In genomic region chr15:27613255-27613654, GRCm38 (mm10) we compare ENCODE assay signal across 12 mouse cellular contexts. TPM values are rescaled to one million over a fixed set of nuclear protein-coding genes. Genes with fewer than 3 reads are reported as not detected.
A peak's percentile ranks its signal among the peaks of the same experiment; 100 is the strongest.
DNase-seq lines count a peak whose midpoint lies in the region; ATAC-seq and TF ChIP-seq lines count a peak whose summit lies in the region.
"Had no signal": no experiment of that assay in that cellular context is flagged by ENCODE, and none has a peak within 500 bp of the region (broad histone marks: within the 10 kb centered on the region; RNA-seq: fewer than 3 reads in every experiment).

No protein-coding gene starts in this region.

- no peak for TF ChIP-seq POLR2A in kidney, adult 2 months (IDR thresholded peaks at IDR 0.05; ENCODE audit: low read depth, low read length)
- TF ChIP-seq POLR2A in bone marrow, adult 2 months (IDR thresholded peaks at IDR 0.05; ENCODE audit: borderline replicate concordance, control insufficient read depth, low read depth, low read length), result no peak

- ATAC-seq in heart, embryonic 11.5 days (replicated peaks; ENCODE audit: insufficient number of reproducible peaks, low FRiP score, low TSS enrichment), result 0 out of 2 replicates have a peak, but pooled peaks have one; percentile 52
- ATAC-seq in heart, embryonic 12.5 days (ENCODE audit: insufficient number of reproducible peaks, low FRiP score), result no peak
- ATAC-seq in kidney, postnatal 0 days (replicated peaks; ENCODE audit: low FRiP score, low read depth), result peak; percentile 40; the same call in 1 of the 2 replicates
- 0 out of 2 replicates have a peak, but pooled peaks have one; percentile 10 for ATAC-seq in liver, embryonic 11.5 days (replicated peaks; ENCODE audit: low FRiP score)
- no peak for ATAC-seq in megakaryocyte-erythroid progenitor cell, adult 5-6 weeks (replicated peaks; ENCODE audit: low FRiP score, low TSS enrichment, poor library complexity, severe bottlenecking)

- no peak overlapping the region for H3K4me3 ChIP-seq in heart, embryonic 11.5 days (ENCODE audit: low read depth, low read length)
- no peak overlapping the region for H3K4me3 ChIP-seq in heart, embryonic 12.5 days
- H3K4me3 ChIP-seq in kidney, postnatal 0 days (replicated peaks; ENCODE audit: low read depth, low read length), result no peak overlapping the region
- no peak overlapping the region for H3K4me3 ChIP-seq in kidney, adult 2 months (ENCODE audit: insufficient read depth, low read depth, low read length)
- no peak overlapping the region for H3K4me3 ChIP-seq in bone marrow, adult 2 months (replicated peaks; ENCODE audit: control insufficient read depth, low read depth, low read length)
- H3K4me3 ChIP-seq in liver, embryonic 11.5 days (ENCODE audit: low read depth, low read length), result no peak overlapping the region
- H3K4me3 ChIP-seq: erythroblast, embryonic 14.5 days; heart, embryonic 13.5 days; limb, embryonic 15.5 days had no signal

- WGBS in heart, embryonic 11.5 days (ENCODE audit: insufficient replicate concordance), result 92% methylated on average over 4 of the region's 4 CpGs
- 94% methylated on average over 4 of the region's 4 CpGs for WGBS in heart, embryonic 12.5 days
- 87% methylated on average over 4 of the region's 4 CpGs for whole genome bisulfite sequencing in kidney, postnatal 0 days
- 78% methylated on average over 4 of the region's 4 CpGs for WGBS in kidney, adult 2 months
- 81% methylated on average over 4 of the region's 4 CpGs for WGBS in bone marrow, adult 2 months
- 90% methylated on average over 4 of the region's 4 CpGs for WGBS in liver, embryonic 11.5 days

- no peak overlapping the region for H3K27ac ChIP-seq in heart, embryonic 11.5 days (ENCODE audit: low read depth, low read length)
- no peak overlapping the region for H3K27ac ChIP-seq in heart, embryonic 12.5 days (ENCODE audit: poor library complexity, severe bottlenecking)
- H3K27ac ChIP-seq in kidney, postnatal 0 days, result no peak overlapping the region
- H3K27ac ChIP-seq in kidney, adult 2 months (ENCODE audit: insufficient read depth, low read depth, low read length), result no peak overlapping the region
- no peak overlapping the region for H3K27ac ChIP-seq in bone marrow, adult 2 months (ENCODE audit: control insufficient read depth, insufficient read depth, low read depth, low read length, poor library complexity)
- H3K27ac ChIP-seq in liver, embryonic 11.5 days (ENCODE audit: low read depth, low read length), result no peak overlapping the region
- H3K27ac ChIP-seq: heart, embryonic 13.5 days; limb, embryonic 15.5 days; stomach, postnatal 0 days had no signal

- DNase-seq in kidney, postnatal 0 days (ENCODE audit: low spot score), result no peak
- no peak for DNase-seq in kidney, adult 2 months
- DNase-seq in liver, embryonic 11.5 days (ENCODE audit: low spot score), result no peak
- no peak for DNase-seq in thymus, postnatal 25 days

- TF ChIP-seq CTCF in kidney, postnatal 0 days (IDR thresholded peaks at IDR 0.05; ENCODE audit: low read depth), result no peak
- no peak for TF ChIP-seq CTCF in kidney, adult 2 months (conservative IDR thresholded peaks at IDR 0.05; ENCODE audit: insufficient read depth, insufficient read length, low read depth, low read length)
- 0 out of 2 replicates have a peak, but pooled peaks have one; percentile 6 for TF ChIP-seq CTCF in bone marrow, adult 2 months (IDR thresholded peaks at IDR 0.05; ENCODE audit: control insufficient read depth, insufficient read depth, low read length)

- peaks cover 13% of the 10 kb centered on the region for H3K36me3 ChIP-seq in heart, embryonic 11.5 days (ENCODE audit: control insufficient read depth, insufficient read depth, low read length)
- peaks cover 55% of the 10 kb centered on the region for H3K36me3 ChIP-seq in heart, embryonic 12.5 days
- H3K36me3 ChIP-seq in kidney, postnatal 0 days (ENCODE audit: insufficient read depth, low read length), result peaks cover 25% of the 10 kb centered on the region; the same call in 1 of the 2 replicates
- H3K36me3 ChIP-seq in kidney, adult 2 months (ENCODE audit: control insufficient read depth, insufficient read depth, low read length), result peaks cover 3% of the 10 kb centered on the region; the same call in 1 of the 2 replicates
- peaks cover 23% of the 10 kb centered on the region for H3K36me3 ChIP-seq in liver, embryonic 11.5 days (ENCODE audit: control insufficient read depth, insufficient read depth, low read length)

- H3K4me1 ChIP-seq in heart, embryonic 11.5 days (ENCODE audit: control insufficient read depth, insufficient read depth, low read length), result no peaks in the 10 kb centered on the region
- H3K4me1 ChIP-seq in heart, embryonic 12.5 days (replicated peaks), result no peaks in the 10 kb centered on the region; the same call in 1 of the 2 replicates
- no peaks in the 10 kb centered on the region for H3K4me1 ChIP-seq in kidney, postnatal 0 days (replicated peaks; ENCODE audit: insufficient read depth, low read length)
- peaks cover 9% of the 10 kb centered on the region; the same call in 1 of the 2 replicates for H3K4me1 ChIP-seq in kidney, adult 2 months (ENCODE audit: control insufficient read depth, insufficient read depth, low read length)
- no peaks in the 10 kb centered on the region; the same call in 1 of the 2 replicates for H3K4me1 ChIP-seq in bone marrow, adult 2 months (ENCODE audit: control insufficient read depth, insufficient read depth, low read length)
- H3K4me1 ChIP-seq in liver, embryonic 11.5 days (replicated peaks; ENCODE audit: control insufficient read depth, insufficient read depth, low read length), result no peaks in the 10 kb centered on the region

- H3K4me2 ChIP-seq in heart, embryonic 11.5 days, result no peak overlapping the region
- H3K4me2 ChIP-seq in heart, embryonic 12.5 days, result no peak overlapping the region
- no peak overlapping the region for H3K4me2 ChIP-seq in kidney, postnatal 0 days (ENCODE audit: low read length)
- H3K4me2 ChIP-seq in liver, embryonic 11.5 days, result no peak overlapping the region
- H3K4me2 ChIP-seq: heart, embryonic 13.5 days; limb, embryonic 15.5 days had no signal

- no peak overlapping the region for H3K9ac ChIP-seq in heart, embryonic 11.5 days (ENCODE audit: low read depth, low read length)
- no peak overlapping the region for H3K9ac ChIP-seq in heart, embryonic 12.5 days
- no peak overlapping the region for H3K9ac ChIP-seq in kidney, postnatal 0 days (ENCODE audit: low read depth, low read length)
- no peak overlapping the region for H3K9ac ChIP-seq in liver, embryonic 11.5 days (ENCODE audit: low read depth, low read length)
- H3K9ac ChIP-seq: heart, embryonic 13.5 days; limb, embryonic 15.5 days had no signal

- no peaks in the 10 kb centered on the region for H3K9me3 ChIP-seq in heart, embryonic 11.5 days (replicated peaks; ENCODE audit: control insufficient read depth, low read length)
- no peaks in the 10 kb centered on the region for H3K9me3 ChIP-seq in heart, embryonic 12.5 days (replicated peaks)
- no peaks in the 10 kb centered on the region for H3K9me3 ChIP-seq in kidney, postnatal 0 days (replicated peaks; ENCODE audit: low read length)
- H3K9me3 ChIP-seq in liver, embryonic 11.5 days (ENCODE audit: control insufficient read depth, low read length), result no peaks in the 10 kb centered on the region
- H3K9me3 ChIP-seq: heart, embryonic 13.5 days; limb, embryonic 15.5 days had no signal

- H3K27me3 ChIP-seq in heart, embryonic 11.5 days (ENCODE audit: control insufficient read depth, insufficient read depth, low read length), result no peaks in the 10 kb centered on the region
- no peaks in the 10 kb centered on the region for H3K27me3 ChIP-seq in heart, embryonic 12.5 days (replicated peaks)
- H3K27me3 ChIP-seq in kidney, postnatal 0 days (ENCODE audit: insufficient read depth, low read length), result no peaks in the 10 kb centered on the region
- H3K27me3 ChIP-seq in kidney, adult 2 months (replicated peaks; ENCODE audit: control insufficient read depth, insufficient read depth, low read length), result no peaks in the 10 kb centered on the region
- H3K27me3 ChIP-seq in liver, embryonic 11.5 days (replicated peaks; ENCODE audit: control insufficient read depth, insufficient read depth, low read length), result no peaks in the 10 kb centered on the region
- H3K27me3 ChIP-seq: heart, embryonic 13.5 days; limb, embryonic 15.5 days had no signal

RNA-seq across cellular contexts. Expression of gene Otulin, which starts 17.2 kb away (rescaled TPM):
- 26.7 and 27.2 TPM in 2 replicates for polyA plus RNA-seq in heart, embryonic 11.5 days (2014; fragmentation: Nextera tagmentation; extraction: Ambion mirVana)
- 26.2 and 27.4 TPM in 2 replicates for polyA plus RNA-seq in heart, embryonic 12.5 days (2016; fragmentation: Nextera tagmentation; extraction: Ambion mirVana)
- 37.6 and 41.1 TPM in 2 replicates for polyA plus RNA-seq in kidney, postnatal 0 days (2015; fragmentation: Nextera tagmentation; extraction: Ambion mirVana)
- 29.0 and 34.4 TPM in 2 replicates for polyA plus RNA-seq in kidney, adult 2 months (2012; rRNA removed)
- 31.4 and 40.7 TPM in 2 replicates for polyA plus RNA-seq in bone marrow, adult 2 months (2011; ENCODE audit: insufficient read depth, insufficient read length, low replicate concordance, missing spikeins)
- 45.9 and 47.5 TPM in 2 replicates for polyA plus RNA-seq in liver, embryonic 11.5 days (2014; fragmentation: Nextera tagmentation; extraction: Ambion mirVana)
- 36.3 and 51.2 TPM in 2 replicates for total RNA-seq in megakaryocyte-erythroid progenitor cell, adult 5-6 weeks (2014; fragmentation: Nextera tagmentation)
- 31.0 and 32.2 TPM in 2 replicates for total RNA-seq in megakaryocyte-erythroid progenitor cell, adult 5-6 weeks (2017)

Comparison
In these comparisons a context has a peak if more than half of its experiments do, and no peak if none do; other contexts are left out.
1. ATAC-seq: peak in heart, embryonic 11.5 days (single experiment), kidney, postnatal 0 days (single experiment) and liver, embryonic 11.5 days (single experiment); none in heart, embryonic 12.5 days (single experiment) and megakaryocyte-erythroid progenitor cell, adult 5-6 weeks (single experiment).